Mouse (Mus musculus) G1E (cell line): ENCODE measurements around the gene Cpvl. TPM values are rescaled to one million over a fixed set of nuclear protein-coding genes. Genes with fewer than 3 reads are reported as not detected.

Source experiments
- ATAC-seq: 2 replicates; pipeline ENCODE4 v1.8.0; 2016; ENCODE audit warnings: mild to moderate bottlenecking; ENCODE audit not compliant: insufficient number of reproducible peaks, poor library complexity, low FRiP score, severe bottlenecking; ENCODE audit errors: extremely low read depth
- DNase-seq: peaks from one replicate; pipeline ENCODE4 v3.0.0; 2012; ENCODE audit warnings: low spot score
- H3K27me3 ChIP-seq: 2 replicates; pipeline ENCODE4 v1.6.1; 2012; ENCODE audit warnings: mild to moderate bottlenecking, low read length, inconsistent platforms; ENCODE audit not compliant: insufficient read depth
- H3K36me3 ChIP-seq: replicated peaks from 2 replicates; pipeline ENCODE3; 2012; ENCODE audit warnings: mild to moderate bottlenecking, inconsistent platforms
- H3K4me1 ChIP-seq: 2 replicates; pipeline ENCODE4 v1.6.1; 2012; ENCODE audit warnings: low read depth, low read length, inconsistent platforms, mixed read lengths; ENCODE audit not compliant: insufficient read depth
- H3K4me3 ChIP-seq: 2 replicates; pipeline ENCODE4 v1.5.1; 2012; ENCODE audit warnings: low read depth, mild to moderate bottlenecking, inconsistent platforms, low read length, moderate library complexity, mixed read lengths
- H3K9me3 ChIP-seq: replicated peaks from 2 replicates; pipeline ENCODE4 v1.6.1; 2012; ENCODE audit warnings: inconsistent platforms
- CTCF ChIP-seq: IDR thresholded peaks from 2 replicates; pipeline ENCODE4 v1.5.1; 2012; ENCODE audit warnings: low read depth, low read length, inconsistent platforms, mixed read lengths
- GATA1 ChIP-seq: IDR thresholded peaks from 2 replicates; pipeline ENCODE4 v1.6.1; 2012; ENCODE audit warnings: borderline replicate concordance, low read length, inconsistent platforms, mixed read lengths
- GATA2 ChIP-seq: IDR thresholded peaks from 2 replicates; pipeline ENCODE4 v1.6.1; 2012; ENCODE audit warnings: low read depth, low read length, inconsistent platforms, borderline replicate concordance
- POLR2AphosphoS5 ChIP-seq: IDR thresholded peaks from 2 replicates; pipeline ENCODE4 v1.6.1; 2012; ENCODE audit warnings: low read depth, low read length, inconsistent platforms; ENCODE audit not compliant: insufficient replicate concordance
- TAL1 ChIP-seq: conservative IDR thresholded peaks from 2 replicates; pipeline ENCODE4 v1.6.1; 2012; ENCODE audit warnings: low read depth, low read length, inconsistent platforms, mixed read lengths
- polyA plus RNA-seq: library from polyadenylated mRNA; stranded (reverse); fragments of >175 nt; gene quantifications from 2 replicates; pipeline ENCODE4 v1.2.3, GENCODE M21; 2012
- total RNA-seq, 2 experiments: library from RNA; stranded (forward) in 1 of 2; stranded (reverse) in 1 of 2; fragments of 200-1000 nt in 1 of 2; fragments of >200 nt in 1 of 2; fragmentation: Nextera tagmentation in 1 of 2; gene quantifications; 2 replicates each; pipeline ENCODE4 v1.2.3; 2014 to 2017

Cpvl gene
- total and polyA plus RNA-seq, 3 experiments: not detected

- Histone ChIP-seq H3K9me3 (peaks cover 52% of the 10 kb centered on the region), H3K4me1 (no peaks in the 10 kb centered on the region), H3K27me3 (no peaks in the 10 kb centered on the region), H3K4me3 (no peak overlapping the region), H3K36me3 (no peaks in the 10 kb centered on the region)
- TF ChIP-seq CTCF: no peak
- TF ChIP-seq GATA2: no peak
- no peak for TF ChIP-seq POLR2AphosphoS5
- no peak for TF ChIP-seq TAL1
- TF ChIP-seq GATA1: no peak
- ATAC-seq (no peak), DNase-seq (no peak)
Measured at GRCm38 (mm10) chr6:53986273-53986985, 8.0 kb upstream of the Cpvl start.

GRCm38 (mm10) chr6:53983820-53984219 lies 5.3 kb upstream of the Cpvl start:
- ATAC-seq (no peak), DNase-seq (no peak)
- Histone ChIP-seq H3K36me3 (no peaks in the 10 kb centered on the region), H3K27me3 (no peaks in the 10 kb centered on the region), H3K4me3 (no peak overlapping the region), H3K9me3 (peaks cover 60% of the 10 kb centered on the region), H3K4me1 (no peaks in the 10 kb centered on the region)
- no peak for TF ChIP-seq TAL1
- TF ChIP-seq GATA2: no peak
- TF ChIP-seq CTCF: no peak
- no peak for TF ChIP-seq POLR2AphosphoS5
- TF ChIP-seq GATA1: no peak

GRCm38 (mm10) chr6:53982612-53983011 lies 4.1 kb upstream of the Cpvl start:
- no peaks in the 10 kb centered on the region for H3K4me1 ChIP-seq
- peaks cover 51% of the 10 kb centered on the region for H3K9me3 ChIP-seq
- DNase-seq: no peak
- no peak for ATAC-seq
- H3K4me3 ChIP-seq: no peak overlapping the region
- H3K36me3 ChIP-seq: no peaks in the 10 kb centered on the region
- no peak for TF ChIP-seq CTCF
- TF ChIP-seq GATA2: no peak
- TF ChIP-seq TAL1: no peak
- no peak for TF ChIP-seq GATA1
- no peaks in the 10 kb centered on the region for H3K27me3 ChIP-seq

GRCm38 (mm10) chr6:53982047-53982600 lies 3.7 kb upstream of the Cpvl start:
- ATAC-seq (no peak), DNase-seq (no peak)
- TF ChIP-seq GATA1: no peak
- TF ChIP-seq TAL1: no peak
- TF ChIP-seq CTCF: no peak
- no peaks in the 10 kb centered on the region for H3K4me1 ChIP-seq
- H3K27me3 ChIP-seq: no peaks in the 10 kb centered on the region
- no peaks in the 10 kb centered on the region for H3K36me3 ChIP-seq
- H3K4me3 ChIP-seq: no peak overlapping the region
- H3K9me3 ChIP-seq: peaks cover 46% of the 10 kb centered on the region

- TF ChIP-seq TAL1 (no peak), GATA2 (no peak), CTCF (no peak), GATA1 (no peak), POLR2AphosphoS5 (no peak)
- DNase-seq: no peak
- Histone ChIP-seq H3K4me3 (no peak overlapping the region), H3K4me1 (no peaks in the 10 kb centered on the region), H3K9me3 (peaks cover 42% of the 10 kb centered on the region), H3K27me3 (no peaks in the 10 kb centered on the region), H3K36me3 (no peaks in the 10 kb centered on the region)
- ATAC-seq: no peak
Measured at GRCm38 (mm10) chr6:53980817-53981480, 2.5 kb upstream of the Cpvl start.

GRCm38 (mm10) chr6:53974040-53974439 lies 4.4 kb downstream of the Cpvl start:
- Histone ChIP-seq H3K4me1 (no peaks in the 10 kb centered on the region), H3K27me3 (no peaks in the 10 kb centered on the region), H3K4me3 (no peak overlapping the region), H3K9me3 (peaks cover 40% of the 10 kb centered on the region), H3K36me3 (no peaks in the 10 kb centered on the region)
- no peak for ATAC-seq
- TF ChIP-seq GATA2 (no peak), TAL1 (no peak), GATA1 (no peak), POLR2AphosphoS5 (no peak), CTCF (no peak)
- no peak for DNase-seq
